ENCODE assay signal across 17 mouse cellular contexts in genomic region chr17:87288131-87288530, GRCm38 (mm10). TPM values are rescaled to one million over a fixed set of nuclear protein-coding genes. Genes with fewer than 3 reads are reported as not detected.
DNase-seq lines count a peak whose midpoint lies in the region; ATAC-seq and TF ChIP-seq lines count a peak whose summit lies in the region.
"Had no signal": no experiment of that assay in that cellular context is flagged by ENCODE, and none has a peak within 500 bp of the region (broad histone marks: within the 10 kb centered on the region; RNA-seq: fewer than 3 reads in every experiment).

No protein-coding gene starts in this region.

- no peaks in the 10 kb centered on the region for H3K9me3 ChIP-seq in hindbrain, embryonic 10.5 days
- H3K9me3 ChIP-seq in hindbrain, embryonic 16.5 days (ENCODE audit: control insufficient read depth, low read length): no peaks in the 10 kb centered on the region
- no peaks in the 10 kb centered on the region for H3K9me3 ChIP-seq in liver, embryonic 16.5 days (replicated peaks; ENCODE audit: control insufficient read depth, low read length)
- no peaks in the 10 kb centered on the region for H3K9me3 ChIP-seq in liver, embryonic 12.5 days (replicated peaks)
- no peaks in the 10 kb centered on the region for H3K9me3 ChIP-seq in liver, postnatal 0 days (ENCODE audit: low read length)
- H3K9me3 ChIP-seq: forebrain, embryonic 10.5 days; hindbrain, embryonic 15.5 days had no signal

- peaks cover 33% of the 10 kb centered on the region for H3K4me1 ChIP-seq in hindbrain, embryonic 10.5 days (replicated peaks)
- H3K4me1 ChIP-seq in hindbrain, embryonic 16.5 days (ENCODE audit: control insufficient read depth, insufficient read depth, low read depth, low read length): peaks cover 9% of the 10 kb centered on the region
- peaks cover 32% of the 10 kb centered on the region for H3K4me1 ChIP-seq in liver, embryonic 16.5 days (ENCODE audit: control insufficient read depth, low read depth, low read length)
- H3K4me1 ChIP-seq in liver, embryonic 12.5 days: peaks cover 40% of the 10 kb centered on the region
- peaks cover 55% of the 10 kb centered on the region for H3K4me1 ChIP-seq in liver, postnatal 0 days (ENCODE audit: insufficient read depth)

- peaks cover 71% of the 10 kb centered on the region for H3K27me3 ChIP-seq in hindbrain, embryonic 10.5 days (ENCODE audit: insufficient read depth, poor library complexity, severe bottlenecking)
- peaks cover 8% of the 10 kb centered on the region for H3K27me3 ChIP-seq in hindbrain, embryonic 16.5 days (replicated peaks; ENCODE audit: control insufficient read depth, insufficient read depth, low read length)
- H3K27me3 ChIP-seq in liver, embryonic 16.5 days (ENCODE audit: control insufficient read depth, insufficient read depth, low read depth, low read length): no peaks in the 10 kb centered on the region
- peaks cover 6% of the 10 kb centered on the region; the same call in 1 of the 2 replicates for H3K27me3 ChIP-seq in liver, embryonic 12.5 days (replicated peaks)
- no peaks in the 10 kb centered on the region for H3K27me3 ChIP-seq in liver, postnatal 0 days (ENCODE audit: insufficient read depth, low read length)
- H3K27me3 ChIP-seq: Patski had no signal

- peak overlapping the region; percentile 64; the same call in 1 of the 2 replicates for H3K27ac ChIP-seq in hindbrain, embryonic 10.5 days
- no peak overlapping the region for H3K27ac ChIP-seq in hindbrain, embryonic 16.5 days (ENCODE audit: low read depth, low read length)
- H3K27ac ChIP-seq in liver, embryonic 16.5 days (ENCODE audit: low read length): peak overlapping the region; percentile 6; the same call in 1 of the 2 replicates
- no peak overlapping the region for H3K27ac ChIP-seq in liver, embryonic 12.5 days
- no peak overlapping the region for H3K27ac ChIP-seq in liver, postnatal 0 days (ENCODE audit: low read depth)
- H3K27ac ChIP-seq: forebrain, embryonic 10.5 days; hindbrain, embryonic 15.5 days; left cerebral cortex, adult 2 months had no signal

- DNase-seq in hindbrain, embryonic 10.5 days (ENCODE audit: low spot score): no peak
- DNase-seq in brain, embryonic 14.5 days (ENCODE audit: low read depth): peak; percentile 13
- no peak for DNase-seq in liver, postnatal 0 days
- no peak for DNase-seq in embryo, embryonic 10 days (ENCODE audit: low spot score)
- no peak for DNase-seq in layer of hippocampus, postnatal 14 days (ENCODE audit: low spot score in 2 of 2)
- DNase-seq: cerebellum, postnatal 25 days; gastrocnemius, postnatal 14 days; heart, postnatal 14 days; lung, postnatal 10 days; thymus, postnatal 25 days had no signal

- TF ChIP-seq EP300 in liver, postnatal 0 days (IDR thresholded peaks at IDR 0.05; ENCODE audit: low read depth): no peak

- TF ChIP-seq CTCF in brain, embryonic 14.5 days (IDR thresholded peaks at IDR 0.05; ENCODE audit: borderline replicate concordance, extremely low read depth, insufficient read depth, insufficient read length): no peak
- TF ChIP-seq CTCF in liver, postnatal 0 days (IDR thresholded peaks at IDR 0.05; ENCODE audit: low read depth): no peak

- H3K4me3 ChIP-seq in hindbrain, embryonic 10.5 days: no peak overlapping the region
- H3K4me3 ChIP-seq in hindbrain, embryonic 16.5 days (ENCODE audit: low read length): no peak overlapping the region
- H3K4me3 ChIP-seq in liver, embryonic 16.5 days (ENCODE audit: low read depth, low read length): no peak overlapping the region
- H3K4me3 ChIP-seq in liver, embryonic 12.5 days: no peak overlapping the region
- H3K4me3 ChIP-seq in liver, postnatal 0 days (ENCODE audit: low read depth, low read length): no peak overlapping the region
- H3K4me3 ChIP-seq: forebrain, embryonic 10.5 days; hindbrain, embryonic 15.5 days; left cerebral cortex, adult 2 months had no signal

- 15% methylated on average over 12 of the region's 12 CpGs for whole genome bisulfite sequencing in hindbrain, embryonic 10.5 days
- WGBS in hindbrain, embryonic 16.5 days: 27% methylated on average over 12 of the region's 12 CpGs
- WGBS in liver, embryonic 16.5 days (ENCODE audit: insufficient replicate concordance): 68% methylated on average over 12 of the region's 12 CpGs
- WGBS in liver, embryonic 12.5 days (ENCODE audit: insufficient replicate concordance): 59% methylated on average over 12 of the region's 12 CpGs
- WGBS in liver, postnatal 0 days (ENCODE audit: insufficient replicate concordance): 66% methylated on average over 12 of the region's 12 CpGs

- H3K4me2 ChIP-seq in hindbrain, embryonic 16.5 days (ENCODE audit: low read length): no peak overlapping the region
- no peak overlapping the region for H3K4me2 ChIP-seq in liver, embryonic 16.5 days (ENCODE audit: low read depth, low read length)
- H3K4me2 ChIP-seq in liver, embryonic 12.5 days: no peak overlapping the region
- H3K4me2 ChIP-seq in liver, postnatal 0 days (ENCODE audit: low read depth, low read length): no peak overlapping the region
- H3K4me2 ChIP-seq: hindbrain, embryonic 15.5 days had no signal

- H3K36me3 ChIP-seq in hindbrain, embryonic 10.5 days: no peaks in the 10 kb centered on the region
- peaks cover 2% of the 10 kb centered on the region; the same call in 1 of the 2 replicates for H3K36me3 ChIP-seq in hindbrain, embryonic 16.5 days (ENCODE audit: control insufficient read depth, insufficient read depth, low read length)
- H3K36me3 ChIP-seq in liver, embryonic 16.5 days (ENCODE audit: control insufficient read depth, insufficient read depth): peaks cover 7% of the 10 kb centered on the region
- peaks cover 27% of the 10 kb centered on the region for H3K36me3 ChIP-seq in liver, embryonic 12.5 days
- peaks cover 8% of the 10 kb centered on the region for H3K36me3 ChIP-seq in liver, postnatal 0 days (replicated peaks; ENCODE audit: insufficient read depth, low read length)
- H3K36me3 ChIP-seq: hindbrain, embryonic 15.5 days had no signal

- no peak for TF ChIP-seq POLR2A in brain, embryonic 14.5 days (IDR thresholded peaks at IDR 0.05; ENCODE audit: borderline replicate concordance, extremely low read depth, insufficient read depth, insufficient read length, poor library complexity, severe bottlenecking)

- no peak overlapping the region for H3K9ac ChIP-seq in hindbrain, embryonic 16.5 days (ENCODE audit: low read depth, low read length)
- 0 out of 2 replicates have a peak overlapping the region, but pooled peaks have one; percentile 12 for H3K9ac ChIP-seq in liver, embryonic 16.5 days (ENCODE audit: low read depth, low read length)
- no peak overlapping the region for H3K9ac ChIP-seq in liver, embryonic 12.5 days
- H3K9ac ChIP-seq in liver, postnatal 0 days (replicated peaks): peak overlapping the region; percentile 28; the same call in 1 of the 2 replicates
- H3K9ac ChIP-seq: hindbrain, embryonic 15.5 days had no signal

- ATAC-seq in hindbrain, embryonic 16.5 days: no peak
- no peak for ATAC-seq in liver, embryonic 16.5 days (ENCODE audit: low read depth)
- ATAC-seq in liver, embryonic 12.5 days: no peak
- no peak for ATAC-seq in liver, postnatal 0 days
- ATAC-seq: Patski had no signal

RNA-seq across cellular contexts. Expression of gene Ttc7, which starts 5.4 kb away (rescaled TPM):
- polyA plus RNA-seq in hindbrain, embryonic 10.5 days (2016; fragmentation: Nextera tagmentation; extraction: Ambion mirVana): 4.7 and 4.8 TPM in 2 replicates
- polyA plus RNA-seq in hindbrain, embryonic 16.5 days (2015; fragmentation: Nextera tagmentation; extraction: Ambion mirVana): 6.1 and 6.6 TPM in 2 replicates
- polyA plus RNA-seq in liver, embryonic 16.5 days (2015; fragmentation: Nextera tagmentation; extraction: Ambion mirVana): 7.6 and 8.3 TPM in 2 replicates
- polyA plus RNA-seq in liver, embryonic 12.5 days (2016; fragmentation: Nextera tagmentation; extraction: Ambion mirVana): 15.3 and 17.0 TPM in 2 replicates
- 8.1 and 8.8 TPM in 2 replicates for polyA plus RNA-seq in brain, embryonic 14.5 days (2012; rRNA removed)
- 10.1 and 12.1 TPM in 2 replicates for polyA plus RNA-seq in liver, postnatal 0 days (2015; fragmentation: Nextera tagmentation; extraction: Ambion mirVana)
- total RNA-seq in layer of hippocampus, postnatal 14 days (2021): 1 to 10 TPM; 6.8 to 6.9 TPM

RNA-seq across cellular contexts. Expression of gene Mcfd2, which starts 22.4 kb away (rescaled TPM):
- polyA plus RNA-seq in hindbrain, embryonic 10.5 days (2016; fragmentation: Nextera tagmentation; extraction: Ambion mirVana): 70.1 and 73.3 TPM in 2 replicates
- polyA plus RNA-seq in hindbrain, embryonic 16.5 days (2015; fragmentation: Nextera tagmentation; extraction: Ambion mirVana): 48.1 and 49.0 TPM in 2 replicates
- 93.6 and 103 TPM in 2 replicates for polyA plus RNA-seq in liver, embryonic 16.5 days (2015; fragmentation: Nextera tagmentation; extraction: Ambion mirVana)
- 47.5 and 51.3 TPM in 2 replicates for polyA plus RNA-seq in liver, embryonic 12.5 days (2016; fragmentation: Nextera tagmentation; extraction: Ambion mirVana)
- polyA plus RNA-seq in brain, embryonic 14.5 days (2012; rRNA removed): 40.1 and 44.0 TPM in 2 replicates
- 139 and 148 TPM in 2 replicates for polyA plus RNA-seq in liver, postnatal 0 days (2015; fragmentation: Nextera tagmentation; extraction: Ambion mirVana)
- 10 to 100 TPM; 36.9 to 45.0 TPM for total RNA-seq in layer of hippocampus, postnatal 14 days (2021)

Comparison
In these comparisons a context has a peak if more than half of its experiments do, and no peak if none do; other contexts are left out.
1. H3K27ac ChIP-seq: peak in hindbrain, embryonic 10.5 days (single experiment) and liver, embryonic 16.5 days (single experiment); none in hindbrain, embryonic 16.5 days (single experiment), liver, embryonic 12.5 days (single experiment) and liver, postnatal 0 days (single experiment).
2. H3K9ac ChIP-seq: peak in liver, embryonic 16.5 days (single experiment) and liver, postnatal 0 days (single experiment); none in hindbrain, embryonic 16.5 days (single experiment) and liver, embryonic 12.5 days (single experiment).